Comparison of ENCODE assay signal across 8 mouse cellular contexts in the genomic region with DNA sequence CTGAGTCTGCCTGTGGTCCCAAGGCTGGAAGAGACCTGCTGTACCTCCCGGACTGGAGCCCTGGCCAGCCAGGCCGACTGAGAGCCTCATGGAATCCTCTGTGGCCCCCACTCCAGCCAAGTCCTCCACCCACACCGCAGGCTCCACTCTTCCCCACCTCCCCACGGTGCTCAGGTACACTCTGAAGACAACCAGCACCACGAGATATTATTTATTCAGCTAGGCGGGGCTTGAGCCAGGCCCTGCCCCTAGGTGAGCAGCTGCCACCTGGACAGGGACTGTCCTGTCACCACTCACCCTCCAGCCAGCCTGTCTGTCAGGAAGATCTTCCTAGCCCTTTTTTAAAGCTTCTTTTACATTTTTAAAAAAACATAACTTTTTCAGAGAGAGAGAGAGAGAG. TPM values are rescaled to one million over a fixed set of nuclear protein-coding genes. Genes with fewer than 3 reads are reported as not detected.
DNase-seq lines count a peak whose midpoint lies in the region; ATAC-seq and TF ChIP-seq lines count a peak whose summit lies in the region.

No protein-coding gene starts in this region.

- no peak overlapping the region for H3K27ac ChIP-seq in heart, embryonic 15.5 days
- H3K27ac ChIP-seq in MEL (ENCODE audit: control insufficient read depth, low read depth, low read length): no peak overlapping the region
- H3K27ac ChIP-seq in liver, embryonic 16.5 days (ENCODE audit: low read length): no peak overlapping the region

- ATAC-seq in heart, embryonic 15.5 days (replicated peaks; ENCODE audit: insufficient number of reproducible peaks, insufficient read depth, low FRiP score, low read depth): no peak
- ATAC-seq in granulocyte monocyte progenitor cell, adult 5-6 weeks (replicated peaks; ENCODE audit: poor library complexity, severe bottlenecking): peak; percentile 13
- ATAC-seq in liver, embryonic 16.5 days (ENCODE audit: low read depth): peak; percentile 51

- no peak for TF ChIP-seq CTCF in MEL (IDR thresholded peaks at IDR 0.05 in 2 of 3, conservative IDR thresholded peaks at IDR 0.05 in 1 of 3; ENCODE audit: control insufficient read depth in 1 of 3, insufficient read depth in 1 of 3, low read depth in 2 of 3, low read length in 3 of 3, poor library complexity in 1 of 3, severe bottlenecking in 1 of 3)

- peak overlapping the region; percentile 75 for H3K4me2 ChIP-seq in heart, embryonic 15.5 days
- peak overlapping the region; percentile 43 for H3K4me2 ChIP-seq in liver, embryonic 16.5 days (ENCODE audit: low read depth, low read length)

- no peak for TF ChIP-seq POLR2A in MEL (IDR thresholded peaks at IDR 0.05; ENCODE audit: control insufficient read depth in 1 of 2, insufficient read depth in 1 of 2, low read depth in 1 of 2, low read length in 2 of 2, poor library complexity in 1 of 2)

- no peaks in the 10 kb centered on the region for H3K9me3 ChIP-seq in heart, embryonic 15.5 days (replicated peaks)
- no peaks in the 10 kb centered on the region for H3K9me3 ChIP-seq in MEL (replicated peaks; ENCODE audit: insufficient read depth, low read length)
- H3K9me3 ChIP-seq in liver, embryonic 16.5 days (replicated peaks; ENCODE audit: control insufficient read depth, low read length): no peaks in the 10 kb centered on the region

- WGBS in heart, embryonic 15.5 days: 55% methylated on average over 6 of the region's 6 CpGs
- WGBS in liver, embryonic 16.5 days (ENCODE audit: insufficient replicate concordance): 66% methylated on average over 6 of the region's 6 CpGs

- no peak for TF ChIP-seq EP300 in MEL (IDR thresholded peaks at IDR 0.05; ENCODE audit: low read depth in 1 of 2, low read length in 2 of 2)

- H3K4me1 ChIP-seq in heart, embryonic 15.5 days (replicated peaks): peaks cover 14% of the 10 kb centered on the region
- peaks cover 0 to 8% of the 10 kb centered on the region in 2 experiments; a peak in 2 of 4 replicates for H3K4me1 ChIP-seq in MEL (ENCODE audit: control insufficient read depth in 1 of 2, insufficient read depth in 2 of 2, low read length in 2 of 2)
- H3K4me1 ChIP-seq in liver, embryonic 16.5 days (ENCODE audit: control insufficient read depth, low read depth, low read length): peaks cover 12% of the 10 kb centered on the region

- H3K36me3 ChIP-seq in heart, embryonic 15.5 days: no peaks in the 10 kb centered on the region
- peaks cover 0 to 4% of the 10 kb centered on the region in 2 experiments; a peak in 2 of 4 replicates for H3K36me3 ChIP-seq in MEL (ENCODE audit: control insufficient read depth in 1 of 2, insufficient read depth in 2 of 2, low read length in 2 of 2)
- peaks cover 2% of the 10 kb centered on the region; the same call in 1 of the 2 replicates for H3K36me3 ChIP-seq in liver, embryonic 16.5 days (ENCODE audit: control insufficient read depth, insufficient read depth)

- H3K4me3 ChIP-seq in heart, embryonic 15.5 days: peak overlapping the region; percentile 89
- peak overlapping the region; percentile 60 to 88 for H3K4me3 ChIP-seq in MEL (ENCODE audit: control insufficient read depth in 1 of 2, insufficient read depth in 1 of 2, low read depth in 2 of 2, low read length in 2 of 2)
- H3K4me3 ChIP-seq in liver, embryonic 16.5 days (ENCODE audit: low read depth, low read length): peak overlapping the region; percentile 96

- no peak for TF ChIP-seq RAD21 in MEL (IDR thresholded peaks at IDR 0.05; ENCODE audit: low read depth, low read length)

- H3K79me2 ChIP-seq in MEL (ENCODE audit: control insufficient read depth, insufficient read depth, low read length, poor library complexity): peaks cover 17% of the 10 kb centered on the region

- no peak for DNase-seq in heart, postnatal 25 days (ENCODE audit: low spot score)
- no peak for DNase-seq in MEL (ENCODE audit: low read depth, low spot score)
- DNase-seq in adrenal gland, postnatal 25 days: no peak
- DNase-seq in layer of hippocampus, postnatal 36 days: no peak
- DNase-seq in frontal cortex, postnatal 25 days (ENCODE audit: low spot score in 2 of 2): no peak

- intact Hi-C loops in heart, postnatal 25 days (cut with DNase I): loop anchor here (5.0 kb wide), 2 partner anchors 59 to 101 kb away; no protein-coding TSS in a partner anchor

- no peaks in the 10 kb centered on the region for H3K27me3 ChIP-seq in heart, embryonic 15.5 days
- H3K27me3 ChIP-seq in MEL (ENCODE audit: control insufficient read depth in 1 of 2, insufficient read depth in 2 of 2, low read length in 2 of 2): no peaks in the 10 kb centered on the region
- H3K27me3 ChIP-seq in liver, embryonic 16.5 days (ENCODE audit: control insufficient read depth, insufficient read depth, low read depth, low read length): no peaks in the 10 kb centered on the region

- H3K9ac ChIP-seq in heart, embryonic 15.5 days: no peak overlapping the region
- H3K9ac ChIP-seq in MEL (ENCODE audit: control insufficient read depth, low read depth, low read length, poor library complexity, severe bottlenecking): peak overlapping the region; percentile 92
- peak overlapping the region; percentile 87 for H3K9ac ChIP-seq in liver, embryonic 16.5 days (ENCODE audit: low read depth, low read length)

TF ChIP-seq in MEL, 35 proteins besides CTCF, POLR2A, EP300 and RAD21:
- TF ChIP-seq MEF2A (IDR thresholded peaks at IDR 0.05; ENCODE audit: extremely low read depth, insufficient replicate concordance, low read depth, low read length, poor library complexity, severe bottlenecking): no peak
- TF ChIP-seq RCOR1 (IDR thresholded peaks at IDR 0.05; ENCODE audit: low read depth, low read length): no peak
- no peak for TF ChIP-seq MXI1 (IDR thresholded peaks at IDR 0.05; ENCODE audit: low read depth, low read length)
- TF ChIP-seq ZMIZ1 (IDR thresholded peaks at IDR 0.05; ENCODE audit: low read depth, low read length): no peak
- no peak for TF ChIP-seq MYC (IDR thresholded peaks at IDR 0.05; ENCODE audit: low read depth, low read length)
- TF ChIP-seq ELF1 (IDR thresholded peaks at IDR 0.05; ENCODE audit: low read depth, low read length): no peak
- no peak for TF ChIP-seq HCFC1 (IDR thresholded peaks at IDR 0.05; ENCODE audit: low read depth, low read length)
- TF ChIP-seq BHLHE40 (IDR thresholded peaks at IDR 0.05; ENCODE audit: borderline replicate concordance, low read depth, low read length): no peak
- no peak for TF ChIP-seq POLR2AphosphoS5 (IDR thresholded peaks at IDR 0.05; ENCODE audit: borderline replicate concordance, low read depth, low read length)
- no peak for TF ChIP-seq UBTF (IDR thresholded peaks at IDR 0.05; ENCODE audit: borderline replicate concordance, insufficient read depth, low read depth, low read length)
- no peak for TF ChIP-seq ETS1 (IDR thresholded peaks at IDR 0.05; ENCODE audit: low read depth, low read length)
- no peak for TF ChIP-seq TCF12 (IDR thresholded peaks at IDR 0.05; ENCODE audit: low read depth, low read length)
- TF ChIP-seq MAFK (IDR thresholded peaks at IDR 0.05; ENCODE audit: borderline replicate concordance, low read depth, low read length): no peak
- no peak for TF ChIP-seq MYB (IDR thresholded peaks at IDR 0.05; ENCODE audit: low read depth, low read length)
- TF ChIP-seq GATA1 (IDR thresholded peaks at IDR 0.05; ENCODE audit: low read depth, low read length): no peak
- TF ChIP-seq TBP (IDR thresholded peaks at IDR 0.05; ENCODE audit: low read depth, low read length): no peak
- TF ChIP-seq SIN3A (IDR thresholded peaks at IDR 0.05; ENCODE audit: low read length): no peak
- no peak for TF ChIP-seq MAZ (IDR thresholded peaks at IDR 0.05; ENCODE audit: low read depth, low read length)

RNA-seq across cellular contexts. Expression of a gene that starts 1.1 kb away (rescaled TPM):
- 42.3 and 42.8 TPM in 2 replicates for polyA plus RNA-seq in heart, embryonic 15.5 days (2015; fragmentation: Nextera tagmentation; extraction: Ambion mirVana)
- 1 to 10 TPM in 1 of 2 experiments, under 1 TPM in 1; 0.75 to 1.0 TPM for total RNA-seq in heart, postnatal 25 days (2021)
- total RNA-seq in MEL (2012; rRNA removed): 19.7 and 24.1 TPM in 2 replicates
- 10 to 100 TPM; 19.2 to 55.9 TPM for polyA plus RNA-seq in MEL (2012; ENCODE audit: insufficient read depth in 1 of 2, insufficient read length in 2 of 2, low read depth in 1 of 2, low replicate concordance in 2 of 2, missing spikeins in 1 of 2)
- 27.5 and 40.1 TPM in 2 replicates for total RNA-seq in granulocyte monocyte progenitor cell, adult 5-6 weeks (2014; fragmentation: Nextera tagmentation)
- total RNA-seq in granulocyte monocyte progenitor cell, adult 5-6 weeks (2017): 54.2 and 70.9 TPM in 2 replicates
- 32.0 and 37.3 TPM in 2 replicates for polyA plus RNA-seq in liver, embryonic 16.5 days (2015; fragmentation: Nextera tagmentation; extraction: Ambion mirVana)
- 3.3 and 4.5 TPM in 2 replicates for total RNA-seq in adrenal gland, postnatal 25 days (2021)
- under 1 TPM; 0.67 to 0.71 TPM for total RNA-seq in layer of hippocampus, postnatal 36 days (2021)
